Mouse (Mus musculus) liver, embryonic 14.5 days (tissue): ENCODE measurements around the gene Fer. TPM values are rescaled to one million over a fixed set of nuclear protein-coding genes. Genes with fewer than 3 reads are reported as not detected.

Experiments
- ATAC-seq: fragments of 200-750 bp; cut with Nextera tagmentation; 2 replicates; pipeline ENCODE4 v1.8.0; 2017; ENCODE audit warnings: moderate number of reproducible peaks, mild to moderate bottlenecking, moderate library complexity; ENCODE audit not compliant: insufficient read depth
- DNase-seq, 3 experiments: peaks; one replicate each; pipeline ENCODE4 v3.0.0-alpha.2; 2012 to 2013; ENCODE audit warnings: low read depth in 3 of 3, low spot score in 3 of 3
- H3K27ac ChIP-seq: fragments of 300-500 bp; sonication (generic); 2 replicates; pipeline ENCODE4 v1.5.1; 2014; ENCODE audit warnings: moderate library complexity, mild to moderate bottlenecking, control low read depth, inconsistent platforms
- H3K27me3 ChIP-seq: fragments of 300-500 bp; sonication (generic); 2 replicates; pipeline ENCODE4 v1.6.1; 2014; ENCODE audit warnings: mild to moderate bottlenecking, low read length, moderate library complexity; ENCODE audit not compliant: control insufficient read depth, insufficient read depth
- H3K36me3 ChIP-seq: fragments of 300-500 bp; sonication (generic); replicated peaks from 2 replicates; pipeline ENCODE4 v1.6.1; 2014; ENCODE audit warnings: low read depth; ENCODE audit not compliant: control insufficient read depth, insufficient read depth
- H3K4me1 ChIP-seq, 2 experiments: fragments of 200-500 bp in 1 of 2; fragments of 300-500 bp in 1 of 2; sonication (generic) in 1 of 2; replicated peaks; 2 replicates each; pipeline ENCODE4 v1.6.1; 2012 to 2014; ENCODE audit warnings: antibody characterized with exemption in 1 of 2, inconsistent platforms in 1 of 2, low read length in 1 of 2; ENCODE audit not compliant: control insufficient read depth in 2 of 2, insufficient read depth in 2 of 2
- H3K4me2 ChIP-seq: fragments of 300-500 bp; sonication (generic); 2 replicates; pipeline ENCODE4 v1.6.1; 2014; ENCODE audit warnings: low read depth, mild to moderate bottlenecking, control low read depth, moderate library complexity
- H3K4me3 ChIP-seq, 2 experiments: fragments of 200-500 bp in 1 of 2; fragments of 300-500 bp in 1 of 2; sonication (generic) in 1 of 2; 2 replicates each; pipeline ENCODE4 v1.5.1; 2012 to 2014; ENCODE audit warnings: low read depth in 2 of 2, low read length in 2 of 2, mild to moderate bottlenecking in 2 of 2, control low read depth in 1 of 2, inconsistent platforms in 1 of 2, moderate library complexity in 1 of 2; ENCODE audit not compliant: insufficient read depth in 1 of 2
- H3K9ac ChIP-seq: fragments of 300-500 bp; sonication (generic); replicated peaks from 2 replicates; pipeline ENCODE4 v1.6.1; 2014; ENCODE audit warnings: mild to moderate bottlenecking, control low read depth, moderate library complexity
- H3K9me3 ChIP-seq: fragments of 300-500 bp; sonication (generic); 2 replicates; pipeline ENCODE4 v1.6.1; 2016; ENCODE audit warnings: low read length, mixed read lengths; ENCODE audit not compliant: control insufficient read depth
- CTCF ChIP-seq: IDR thresholded peaks from 2 replicates; pipeline ENCODE4 v1.5.1; 2016; ENCODE audit warnings: antibody characterized with exemption, low read depth, control low read depth
- EP300 ChIP-seq: IDR thresholded peaks from 2 replicates; pipeline ENCODE4 v1.6.1; 2016; ENCODE audit warnings: antibody characterized with exemption, low read depth
- WGBS: fragments of 180-500 bp; shearing (Covaris S2); extraction: QIAGEN DNeasy Blood & Tissue Kit; methylation state at CpG from one replicate; pipeline ENCODE4 v1.1.7; 2014; ENCODE audit not compliant: insufficient replicate concordance; 5-methylcytosine and 5-hydroxymethylcytosine counted together
- polyA plus RNA-seq, 2 experiments: library from polyadenylated mRNA; depleted of rRNA in 1 of 2; stranded (reverse) in 1 of 2; unstranded in 1 of 2; fragments of >200 nt; fragmentation: Nextera tagmentation in 1 of 2; extraction: Ambion mirVana in 1 of 2; gene quantifications; 2 replicates each; pipeline versions ENCODE4 v1.2.1 to v1.2.3; 2012 to 2014

The Fer gene
- polyA plus RNA-seq, 2 experiments: 2.9 to 7.0 TPM

DNA sequence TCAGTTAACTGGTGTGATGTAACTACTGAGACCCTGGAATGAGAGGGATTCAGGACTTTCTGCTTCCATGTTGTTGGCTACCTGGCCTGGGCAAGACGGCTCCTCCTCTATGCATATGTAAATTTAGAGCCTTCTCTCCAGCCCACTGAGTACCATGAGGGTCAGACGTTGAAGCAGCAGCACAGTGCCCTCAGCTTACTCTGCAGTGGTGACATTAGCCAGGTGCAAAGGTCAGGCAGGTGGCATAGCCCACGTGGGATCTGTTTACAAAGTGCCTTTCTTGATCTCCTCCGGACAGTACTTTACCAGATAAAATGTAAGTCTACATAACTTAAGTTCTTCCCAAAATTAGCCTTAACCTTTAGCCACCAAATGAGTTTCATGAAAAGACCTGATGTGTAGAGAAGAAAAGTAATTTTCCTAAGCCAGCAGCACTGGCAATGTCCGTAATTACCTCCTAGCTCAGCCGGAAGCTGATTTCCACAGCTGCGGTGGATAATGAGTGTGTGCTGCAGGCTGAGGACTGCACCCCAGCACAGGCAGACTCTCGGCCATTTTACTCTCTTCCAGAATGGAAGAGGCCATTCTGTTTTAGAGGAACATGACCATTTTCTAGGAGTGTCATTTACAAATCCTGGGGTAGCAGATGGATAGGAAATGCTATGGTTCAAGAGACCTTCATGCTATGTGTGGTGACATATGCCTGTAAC lies 273.2 kb downstream of the Fer start:
- no peak overlapping the region for H3K4me3 ChIP-seq
- no peaks in the 10 kb centered on the region for H3K27me3 ChIP-seq
- DNase-seq: no peak
- H3K36me3 ChIP-seq: no peaks in the 10 kb centered on the region
- no peak overlapping the region for H3K4me2 ChIP-seq
- H3K4me1 ChIP-seq: peaks cover 0 to 2% of the 10 kb centered on the region in 2 experiments; a peak in 1 of 4 replicates
- no peaks in the 10 kb centered on the region for H3K9me3 ChIP-seq
- TF ChIP-seq CTCF (no peak), EP300 (no peak)
- ATAC-seq: no peak
- WGBS: 63% methylated on average over 8 of the region's 8 CpGs
- no peak overlapping the region for H3K27ac ChIP-seq
- H3K9ac ChIP-seq: no peak overlapping the region

DNA sequence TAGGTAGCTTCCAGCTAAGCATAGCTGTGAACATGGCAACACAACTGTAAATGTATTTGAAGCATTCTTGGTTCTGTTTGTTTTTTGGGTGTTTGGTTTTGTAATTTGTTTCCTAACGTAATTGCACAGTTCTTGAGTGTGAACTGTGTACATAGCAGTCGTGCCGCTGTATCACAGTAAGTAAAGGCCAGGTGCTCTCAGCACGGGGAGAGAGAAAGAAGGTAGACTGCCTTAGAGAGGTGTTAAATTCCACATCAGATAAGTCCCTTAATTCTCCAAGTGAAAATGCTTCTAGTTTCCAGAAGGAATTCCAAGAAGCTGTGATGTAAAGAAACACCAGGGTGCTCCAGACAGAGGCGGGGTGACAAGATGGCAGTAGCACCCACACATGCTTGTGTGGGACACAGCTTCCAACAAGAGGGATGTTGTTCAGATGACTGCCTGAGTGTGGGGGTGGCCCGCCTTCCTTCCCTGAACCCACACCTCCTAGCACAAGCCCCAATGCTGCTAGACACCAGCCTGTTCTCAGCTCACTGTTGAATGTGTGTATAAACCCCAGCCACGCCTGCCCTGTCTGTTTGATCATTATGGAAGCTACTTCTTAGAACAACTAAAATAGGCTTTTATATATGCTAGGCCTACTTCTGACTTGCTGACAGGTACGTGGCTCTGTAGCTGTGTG lies 275.3 kb downstream of the Fer start:
- H3K4me3 ChIP-seq: no peak overlapping the region
- no peaks in the 10 kb centered on the region for H3K9me3 ChIP-seq
- TF ChIP-seq EP300 (no peak), CTCF (no peak)
- H3K4me2 ChIP-seq: no peak overlapping the region
- DNase-seq (no peak), ATAC-seq (no peak)
- no peaks in the 10 kb centered on the region for H3K27me3 ChIP-seq
- 72% methylated on average over 8 of the region's 8 CpGs for WGBS
- H3K4me1 ChIP-seq: no peaks in the 10 kb centered on the region
- H3K36me3 ChIP-seq: no peaks in the 10 kb centered on the region
- H3K9ac ChIP-seq: no peak overlapping the region
- no peak overlapping the region for H3K27ac ChIP-seq

GRCm38 (mm10) chr17:64139231-64139915 lies 276.5 kb downstream of the Fer start:
- no peaks in the 10 kb centered on the region for H3K36me3 ChIP-seq

GRCm38 (mm10) chr17:64140063-64140850 lies 277.4 kb downstream of the Fer start:
- Histone ChIP-seq H3K4me2 (no peak overlapping the region), H3K36me3 (no peaks in the 10 kb centered on the region), H3K4me1 (no peaks in the 10 kb centered on the region), H3K4me3 (no peak overlapping the region), H3K27me3 (no peaks in the 10 kb centered on the region), H3K27ac (no peak overlapping the region), H3K9me3 (no peaks in the 10 kb centered on the region), H3K9ac (no peak overlapping the region)
- TF ChIP-seq CTCF: no peak
- no peak for TF ChIP-seq EP300
- no peak for ATAC-seq
- WGBS: 75% methylated on average over 18 of the region's 18 CpGs
- DNase-seq: no peak

More at GRCm38 (mm10) chr17:64139231-64139915, 276.5 kb downstream of the Fer start:
- DNase-seq: no peak
- 70% methylated on average over 11 of the region's 11 CpGs for WGBS
- Histone ChIP-seq H3K9me3 (no peaks in the 10 kb centered on the region), H3K9ac (no peak overlapping the region), H3K27ac (no peak overlapping the region), H3K27me3 (no peaks in the 10 kb centered on the region), H3K4me2 (no peak overlapping the region), H3K4me3 (no peak overlapping the region), H3K4me1 (no peaks in the 10 kb centered on the region)
- no peak for ATAC-seq
- no peak for TF ChIP-seq CTCF
- no peak for TF ChIP-seq EP300
